Mouse (Mus musculus): ENCODE measurements around the gene Cyp4f13. TPM values are rescaled to one million over a fixed set of nuclear protein-coding genes. Genes with fewer than 3 reads are reported as not detected.

The Cyp4f13 gene
- total RNA-seq (2021), result 10 to 100 TPM; 20.9 to 23.1 TPM
- long read RNA-seq, transcript Cyp4f13-201 (13 exons, 1,752 nt), result major isoform, 8 of 14 reads
- long read RNA-seq, partial matches to known transcripts, result 0 of 14 reads
- long read RNA-seq, other reads (novel, unspliced or antisense), result 5 of 14 reads

- peak; percentile 93 to 95 for DNase-seq (ENCODE audit: low spot score in 2 of 2)
Measured at GRCm38 (mm10) chr17:32947215-32947914, at the start of gene Cyp4f13. TSS of gene Cyp4f13 (minus strand) at chr17:32947402.

DNA sequence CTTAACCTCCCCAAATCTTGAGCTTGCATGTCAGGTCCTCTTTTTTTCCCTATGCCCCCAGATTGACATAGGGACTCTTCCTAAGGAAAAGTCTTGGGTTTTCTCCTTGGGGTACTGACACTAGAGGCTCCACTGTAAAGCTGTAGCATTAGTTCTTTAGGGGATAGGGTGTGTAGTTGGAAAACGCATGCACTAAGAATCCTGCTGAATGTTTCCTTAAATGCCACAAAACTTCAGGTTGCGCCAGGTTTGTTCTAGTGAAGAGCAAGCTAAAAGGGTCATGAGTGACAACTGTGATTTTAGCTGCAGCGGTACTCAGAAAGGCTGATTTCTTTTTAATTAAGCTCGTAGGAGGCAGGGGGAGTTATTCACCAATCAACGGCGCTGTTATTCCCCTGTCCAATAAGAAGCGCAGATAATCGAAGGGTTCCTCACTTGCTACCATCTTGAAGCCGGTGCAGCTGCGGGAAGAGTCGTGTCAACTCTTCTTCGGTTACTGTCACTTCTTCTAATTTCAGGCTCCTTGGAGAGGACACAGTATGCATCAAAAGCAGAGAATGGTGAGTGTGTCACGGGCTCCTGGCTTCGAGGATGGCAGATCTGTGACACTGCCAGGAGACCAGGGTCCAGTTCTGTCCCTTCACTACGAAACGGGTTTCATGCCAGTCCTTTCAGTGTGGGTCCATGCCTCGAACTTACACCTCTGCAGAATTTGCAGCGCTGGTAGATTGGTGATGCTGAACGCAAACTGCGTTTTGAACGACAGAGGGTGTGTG lies 45.7 kb upstream of the Cyp4f13 start, which contains the start of gene Zfp952:
Gene Zfp952 (plus strand): TSS at position 431 of the 776 bp plus-strand sequence.
- peak; percentile 83 to 98 for DNase-seq (ENCODE audit: low spot score in 2 of 2)

GRCm38 (mm10) chr17:32991965-32992698 lies 44.9 kb upstream of the Cyp4f13 start:
- DNase-seq (ENCODE audit: low spot score in 2 of 2), result no peak

- no peak for DNase-seq (ENCODE audit: low spot score in 2 of 2)
Measured at GRCm38 (mm10) chr17:32986301-32986700, 39.1 kb upstream of the Cyp4f13 start.

DNA sequence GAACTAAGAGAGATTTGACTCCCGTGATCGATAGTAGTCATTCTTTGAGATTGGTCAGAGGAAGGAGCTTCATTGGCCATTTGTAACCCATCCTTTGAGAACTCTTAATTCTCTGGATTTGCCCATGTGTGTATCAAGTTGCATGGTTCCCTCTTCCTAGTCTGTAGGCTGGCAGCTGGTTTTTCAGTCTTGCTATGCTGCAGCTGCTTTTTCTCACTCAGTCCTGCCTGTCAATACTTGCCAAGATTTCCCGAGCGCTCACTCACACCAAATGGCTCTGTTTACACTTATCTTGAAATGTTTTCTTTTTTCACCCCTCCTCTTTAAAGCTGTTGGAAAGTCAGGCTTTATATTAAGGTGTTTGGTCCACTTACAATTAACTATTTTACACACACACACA lies 34.2 kb upstream of the Cyp4f13 start:
- no peak for DNase-seq (ENCODE audit: low spot score in 2 of 2)

- peak; percentile 88 to 97 for DNase-seq (ENCODE audit: low spot score in 2 of 2)
Measured at GRCm38 (mm10) chr17:32965623-32966290, 18.6 kb upstream of the Cyp4f13 start, which contains the start of gene Zfp472. TSS of gene Zfp472 (plus strand) at chr17:32965814.

DNA sequence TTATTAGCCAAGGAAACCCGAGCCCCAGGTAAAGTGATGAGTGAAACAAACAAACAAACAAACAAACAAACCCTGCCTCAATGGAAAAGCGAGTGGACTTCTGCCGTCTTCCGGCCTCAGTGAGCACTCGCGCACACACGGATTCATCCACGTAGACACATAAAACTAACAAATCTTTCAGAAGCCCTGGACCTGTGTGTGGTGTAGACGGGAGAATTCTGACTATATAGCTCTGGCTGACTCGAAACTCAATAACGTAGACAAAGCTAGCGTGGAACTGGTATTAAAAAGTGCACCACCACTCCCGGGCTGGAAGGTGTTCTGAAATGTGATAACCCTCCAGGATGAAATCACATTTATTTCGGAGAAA lies 18.0 kb upstream of the Cyp4f13 start:
- no peak for DNase-seq (ENCODE audit: low spot score in 2 of 2)

DNA sequence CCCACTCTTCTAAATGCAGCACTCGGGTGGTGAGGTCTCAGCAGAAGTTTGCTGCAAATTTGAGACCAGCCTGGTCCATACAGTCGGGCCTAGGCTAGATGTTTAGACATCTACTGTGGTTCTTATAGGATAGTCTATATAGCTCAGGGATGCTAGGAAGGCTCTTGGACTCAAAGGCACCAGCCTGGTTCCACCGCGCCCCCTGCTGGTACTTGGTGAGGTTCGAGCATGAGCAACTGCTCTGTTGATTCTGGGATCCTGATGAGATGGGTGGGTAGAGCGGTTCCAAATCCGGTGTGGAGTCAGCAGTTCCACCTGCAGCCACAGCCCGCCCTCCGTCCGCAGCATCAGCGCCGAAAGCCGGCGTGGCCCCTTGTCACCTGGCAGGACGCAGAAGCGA lies 4.2 kb upstream of the Cyp4f13 start:
- peak; percentile 77 to 92 for DNase-seq (ENCODE audit: low spot score in 2 of 2)

DNA sequence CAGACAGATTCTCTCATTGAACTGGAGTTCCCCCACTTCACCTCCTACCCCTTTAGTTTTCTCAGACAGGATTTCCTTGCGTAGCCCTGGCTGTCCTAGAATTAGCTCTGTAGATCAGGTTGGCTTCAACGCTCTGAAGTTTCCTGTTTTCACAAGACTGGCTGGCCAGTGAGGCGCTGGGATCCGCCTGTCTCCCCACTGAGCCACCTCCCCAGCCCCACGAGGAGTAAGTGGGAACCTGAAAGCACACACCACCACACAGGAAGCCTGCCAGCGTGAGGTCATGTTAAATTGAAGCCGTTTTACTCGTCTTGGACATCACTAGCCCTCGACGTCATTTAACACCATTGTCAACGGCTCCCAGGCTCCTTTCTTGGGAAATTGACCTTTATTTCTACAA lies 3.8 kb upstream of the Cyp4f13 start:
- DNase-seq (ENCODE audit: low spot score in 2 of 2), result no peak

GRCm38 (mm10) chr17:32950136-32950535 lies 2.9 kb upstream of the Cyp4f13 start:
- no peak for DNase-seq (ENCODE audit: low spot score in 2 of 2)

DNA sequence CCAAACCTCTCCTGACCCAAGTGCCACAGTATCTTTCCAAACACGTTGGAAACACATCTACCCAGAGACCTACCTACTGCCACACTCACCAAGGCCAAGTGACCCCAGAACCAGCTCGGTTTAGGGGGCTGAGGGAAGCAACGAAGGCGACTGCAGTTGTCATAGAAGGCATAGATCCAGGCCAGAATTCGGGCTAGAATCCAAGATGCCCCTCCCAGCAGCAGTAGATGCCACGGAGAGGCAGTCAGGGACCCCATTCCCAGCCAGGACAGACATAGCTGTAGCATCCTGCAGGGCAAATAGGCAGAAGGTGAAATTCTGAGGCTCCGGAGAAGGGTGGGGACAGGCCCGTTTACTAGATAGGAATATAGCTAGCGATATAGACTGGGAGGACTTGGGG lies 486 bp downstream of the Cyp4f13 start:
- DNase-seq (ENCODE audit: low spot score in 2 of 2), result no peak

GRCm38 (mm10) chr17:32944402-32945035 lies 2.7 kb downstream of the Cyp4f13 start:
- DNase-seq (ENCODE audit: low spot score in 2 of 2), result no peak

DNA sequence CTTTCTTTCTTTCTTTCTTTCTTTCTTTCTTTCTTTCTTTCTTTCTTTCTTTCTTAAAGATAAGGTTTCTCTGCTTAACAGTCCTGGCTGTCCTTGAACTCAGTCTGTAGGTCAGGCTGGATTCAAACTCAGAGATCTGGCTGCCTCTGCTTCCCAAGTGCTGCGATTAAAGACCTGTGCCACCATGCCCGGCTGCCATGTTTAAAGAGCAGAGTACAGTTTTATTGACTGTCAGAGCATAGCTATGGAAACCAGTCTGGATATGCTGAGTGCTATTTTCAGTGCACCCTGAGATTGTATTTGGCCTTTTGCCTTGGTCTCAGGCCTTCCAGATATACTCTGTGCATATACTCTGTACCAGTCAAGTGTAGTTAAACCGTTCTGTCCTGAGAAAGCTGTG lies 3.5 kb downstream of the Cyp4f13 start:
- no peak for DNase-seq (ENCODE audit: low spot score in 2 of 2)

DNA sequence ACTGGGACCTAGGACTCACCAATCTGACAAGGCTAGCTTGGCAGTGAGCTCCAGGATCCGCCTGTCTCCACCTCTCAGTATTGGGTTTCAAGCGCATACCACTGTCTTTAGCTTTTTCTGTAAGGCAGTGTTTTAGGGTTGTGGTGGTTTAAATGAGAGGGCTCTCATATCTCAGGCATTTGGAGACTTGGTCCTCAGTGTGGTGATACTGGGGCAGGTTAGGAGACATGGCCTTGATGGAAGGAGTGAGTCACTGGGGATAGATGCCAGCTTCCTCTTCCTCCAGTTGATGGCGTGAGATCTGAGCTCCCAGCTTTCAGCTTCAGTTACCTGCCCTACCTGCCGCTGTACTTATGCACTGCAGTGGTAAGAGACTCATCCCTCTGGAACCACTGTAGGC lies 7.4 kb downstream of the Cyp4f13 start:
- no peak for DNase-seq (ENCODE audit: low spot score in 2 of 2)

GRCm38 (mm10) chr17:32927803-32928202 lies 19.4 kb downstream of the Cyp4f13 start:
- no peak for DNase-seq (ENCODE audit: low spot score in 2 of 2)

- peak; percentile 48 to 73 for DNase-seq (ENCODE audit: low spot score in 2 of 2)
Measured at GRCm38 (mm10) chr17:32924658-32925312, 22.4 kb downstream of the Cyp4f13 start.

DNA sequence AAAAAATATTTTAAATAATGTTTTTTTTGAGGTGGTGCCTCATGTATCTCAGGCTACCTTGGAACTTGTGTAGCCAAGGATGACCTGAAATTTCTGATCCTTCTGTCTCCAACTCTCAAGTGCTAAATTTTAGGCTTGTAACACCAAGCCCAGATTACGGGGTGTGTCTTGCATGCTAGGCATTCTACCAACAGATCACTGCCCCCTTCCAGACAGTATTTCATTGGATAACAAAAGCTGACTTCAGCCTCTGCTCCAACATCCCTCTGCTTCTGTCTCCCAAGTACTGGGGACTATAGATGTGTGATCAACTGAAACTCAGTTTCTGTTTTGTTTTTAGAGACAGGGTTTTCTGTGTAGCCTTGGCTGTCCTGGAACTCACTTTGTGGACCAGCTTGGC lies 23.5 kb downstream of the Cyp4f13 start:
- no peak for DNase-seq (ENCODE audit: low spot score in 2 of 2)

GRCm38 (mm10) chr17:32919123-32919522 lies 28.1 kb downstream of the Cyp4f13 start:
- no peak for DNase-seq (ENCODE audit: low spot score in 2 of 2)

DNA sequence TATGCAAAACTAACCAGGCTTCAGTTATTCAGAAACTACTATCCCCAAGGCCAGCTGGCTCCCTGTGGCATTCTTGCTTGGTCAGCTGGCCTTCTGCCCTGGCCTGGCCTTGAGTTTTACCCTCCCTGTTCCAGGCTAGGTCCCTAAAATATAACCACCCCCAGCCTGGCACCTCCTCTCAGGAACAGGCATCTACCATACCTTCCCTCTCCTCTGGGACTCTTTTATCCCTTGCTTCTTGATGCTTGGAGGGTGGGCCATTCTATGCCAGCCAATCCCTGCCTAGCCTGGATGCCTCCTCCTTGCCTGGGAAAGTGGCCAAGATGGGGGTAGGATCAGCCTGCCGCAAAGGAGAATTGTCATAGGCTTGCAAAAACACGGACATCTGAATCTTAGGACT lies 30.1 kb downstream of the Cyp4f13 start, which contains the start of gene Cyp4f14:
Gene Cyp4f14 (minus strand): TSS at position 212 of the 400 bp plus-strand sequence.
- DNase-seq (ENCODE audit: low spot score in 2 of 2), result peak; percentile 8 to 34

DNA sequence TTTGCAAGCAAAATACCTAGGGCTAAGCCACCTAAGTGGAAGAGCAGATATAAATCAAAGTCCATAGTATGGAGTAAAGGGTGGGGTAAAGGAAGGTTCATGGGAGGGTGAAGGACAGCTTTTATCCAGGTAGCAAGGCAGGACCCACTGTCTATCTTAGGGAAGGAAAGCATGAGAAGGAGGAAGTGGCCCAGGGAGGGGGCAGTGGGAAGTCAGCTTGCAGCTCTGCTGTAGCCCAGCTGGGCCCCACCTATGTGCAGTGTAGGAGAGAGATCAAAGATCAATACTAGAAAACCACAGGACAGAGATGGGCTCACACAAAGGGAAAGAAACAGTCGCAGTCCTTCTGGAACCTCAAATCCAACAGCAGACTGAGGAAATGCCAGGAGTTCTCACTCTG lies 31.1 kb downstream of the Cyp4f13 start:
- no peak for DNase-seq (ENCODE audit: low spot score in 2 of 2)

All from layer of hippocampus, adult 18-20 months (tissue).